Mouse (Mus musculus) left cerebral cortex, adult 6 months (tissue): Measurements from ENCODE around the gene 6030452D12Rik. TPM values are rescaled to one million over a fixed set of nuclear protein-coding genes. Genes with fewer than 3 reads are reported as not detected.

Experiments used
- long read RNA-seq, 2 experiments: library from polyadenylated mRNA; unstranded; transcript quantifications; one replicate each; pipeline ENCODE4 v2.0.0; 2019 to 2020
- polyA plus RNA-seq: library from polyadenylated mRNA; unstranded; fragments of <200 nt; fragmentation: Nextera tagmentation; gene quantifications from 2 replicates; pipeline ENCODE4 v1.2.3, GENCODE M21; 2021

6030452D12Rik gene
- polyA plus RNA-seq = not detected in 2 replicates
- long read RNA-seq, experiment 1 = 0 reads
- long read RNA-seq, experiment 2 = 0 reads

DNA sequence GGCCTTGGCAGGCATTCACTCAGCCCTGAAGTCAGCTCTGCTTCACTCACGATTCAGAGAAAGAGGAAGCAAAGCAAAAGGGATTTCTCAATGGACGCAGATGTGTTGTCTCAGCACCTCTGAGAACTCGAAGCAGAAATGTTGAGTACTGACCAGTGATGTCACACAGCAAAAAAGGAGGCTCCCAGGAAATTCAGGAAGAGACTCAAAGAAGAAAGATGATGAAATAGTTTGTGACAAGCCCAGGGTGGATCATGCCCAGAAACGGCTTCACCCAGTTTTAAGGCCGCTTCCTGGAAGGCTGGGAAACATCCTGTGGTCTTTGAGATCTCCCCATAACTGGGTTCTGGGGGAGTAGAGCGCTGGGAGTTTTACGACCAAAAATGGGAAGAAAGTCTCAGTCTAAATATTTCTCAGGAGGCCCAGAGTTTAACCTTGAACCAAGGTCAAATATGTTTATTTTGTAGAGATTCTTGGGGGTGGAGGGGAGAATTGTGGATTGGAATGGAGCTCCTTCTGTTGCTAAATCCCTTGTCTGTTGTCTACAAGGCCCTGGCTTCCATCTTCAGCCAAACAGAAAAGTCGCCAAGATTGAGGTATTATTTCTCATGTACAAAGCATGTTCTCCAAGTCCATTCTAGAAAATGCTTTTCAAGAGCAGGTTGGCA is at the start of gene 6030452D12Rik:
Gene 6030452D12Rik, plus strand, starts transcription at position 505 of the 668 bp plus-strand sequence.

GRCm38 (mm10) chr8:106510365-106510975 is 10.1 kb downstream of the 6030452D12Rik start, which contains the start of gene Cdh3:
TSS of gene Cdh3 (plus strand) at chr8:106510891.

Other genes with a start within 250 kb of the 6030452D12Rik start
- 18.9 and 27.1 TPM in 2 replicates for gene Smpd3, start 162.5 kb upstream of the 6030452D12Rik start, polyA plus RNA-seq
- gene Zfp90, start 85.2 kb upstream of the 6030452D12Rik start, polyA plus RNA-seq = 6.0 and 6.8 TPM in 2 replicates
- 0.09 TPM in 1 of 2 replicates, not detected in the other for gene Cdh3, start 10.4 kb downstream of the 6030452D12Rik start, polyA plus RNA-seq
- 11.2 and 11.4 TPM in 2 replicates for gene Gm10073, start 72.9 kb downstream of the 6030452D12Rik start, polyA plus RNA-seq
- 0.44 and 0.51 TPM in 2 replicates for gene Cdh1, start 102.8 kb downstream of the 6030452D12Rik start, polyA plus RNA-seq
- 1.4 and 1.7 TPM in 2 replicates for gene Tango6, start 182.5 kb downstream of the 6030452D12Rik start, polyA plus RNA-seq